Mouse (Mus musculus) limb, embryonic 12.5 days (tissue): ENCODE data around the gene Hltf. TPM values are rescaled to one million over a fixed set of nuclear protein-coding genes. Genes with fewer than 3 reads are reported as not detected.
"Not testable (repeated sequence)": the region's sequence is repeated elsewhere in the genome, so short reads cannot be mapped to it uniquely, and the experiment has no call there.

Experiments
- ATAC-seq: fragments of 200-750 bp; cut with Nextera tagmentation; 2 replicates; pipeline ENCODE4 v1.8.0; 2017; ENCODE audit warnings: low read depth, moderate TSS enrichment; ENCODE audit not compliant: insufficient number of reproducible peaks, insufficient read depth, low FRiP score, low TSS enrichment
- H3K27ac ChIP-seq: fragments of 300-500 bp; sonication (generic); 2 replicates; pipeline ENCODE4 v1.5.1; 2016; ENCODE audit warnings: mild to moderate bottlenecking, moderate library complexity
- H3K27me3 ChIP-seq: fragments of 300-500 bp; sonication (generic); 2 replicates; pipeline ENCODE4 v1.6.1; 2016; ENCODE audit warnings: mild to moderate bottlenecking, moderate library complexity
- H3K36me3 ChIP-seq: fragments of 300-500 bp; sonication (generic); 2 replicates; pipeline ENCODE4 v1.6.1; 2016; ENCODE audit warnings: mild to moderate bottlenecking, moderate library complexity
- H3K4me1 ChIP-seq: fragments of 300-500 bp; sonication (generic); replicated peaks from 2 replicates; pipeline ENCODE4 v1.6.1; 2016
- H3K4me2 ChIP-seq: fragments of 300-500 bp; sonication (generic); 2 replicates; pipeline ENCODE4 v1.6.1; 2016; ENCODE audit warnings: mild to moderate bottlenecking, moderate library complexity
- H3K4me3 ChIP-seq: fragments of 300-500 bp; sonication (generic); replicated peaks from 2 replicates; pipeline ENCODE4 v1.5.1; 2016; ENCODE audit warnings: mild to moderate bottlenecking
- H3K9ac ChIP-seq: fragments of 300-500 bp; sonication (generic); replicated peaks from 2 replicates; pipeline ENCODE4 v1.6.1; 2016; ENCODE audit warnings: mild to moderate bottlenecking, moderate library complexity
- H3K9me3 ChIP-seq: fragments of 300-500 bp; sonication (generic); 2 replicates; pipeline ENCODE4 v1.6.1; 2016; ENCODE audit warnings: mild to moderate bottlenecking, moderate library complexity
- WGBS: fragments of 180-500 bp; shearing (Covaris S2); methylation state at CpG from one replicate; pipeline ENCODE4 v1.1.7; 2016; 5-methylcytosine and 5-hydroxymethylcytosine counted together
- polyA plus RNA-seq: library from polyadenylated mRNA; unstranded; fragments of >200 nt; fragmentation: Nextera tagmentation; extraction: Ambion mirVana; gene quantifications from 2 replicates; pipeline ENCODE4 v1.2.1, GENCODE M21; 2016

Gene Hltf
- polyA plus RNA-seq, 1 experiment from 2014 or later: 20.0 TPM

DNA sequence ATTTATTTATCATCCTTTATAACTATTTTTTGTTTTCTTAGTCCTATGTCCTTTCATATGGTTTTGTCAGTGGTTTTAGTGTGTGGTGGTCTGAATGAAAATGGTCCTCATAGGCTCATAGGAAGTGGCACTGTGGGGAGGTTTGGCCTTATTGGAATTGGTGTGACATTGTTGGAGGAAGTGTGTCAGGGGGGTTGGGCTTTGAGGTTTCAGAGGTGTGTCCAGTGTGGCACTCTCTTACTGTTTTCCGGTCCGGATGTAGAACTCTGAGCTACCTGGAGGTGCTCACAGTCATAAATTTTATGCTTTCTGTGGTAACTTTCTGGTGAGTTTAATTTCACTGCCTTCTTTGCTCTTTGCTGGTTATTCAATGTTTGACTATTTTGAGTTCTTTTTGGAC lies 47.2 kb downstream of the Hltf start:
- no peaks in the 10 kb centered on the region for H3K27me3 ChIP-seq
- no peak overlapping the region for H3K27ac ChIP-seq
- no peaks in the 10 kb centered on the region for H3K4me1 ChIP-seq
- H3K4me2 ChIP-seq: no peak overlapping the region
- WGBS: 92% methylated on average over 2 of the region's 2 CpGs
- H3K9ac ChIP-seq: no peak overlapping the region
- no peak overlapping the region for H3K4me3 ChIP-seq
- no peak for ATAC-seq
- no peaks in the 10 kb centered on the region for H3K9me3 ChIP-seq
- peaks cover 44% of the 10 kb centered on the region for H3K36me3 ChIP-seq

DNA sequence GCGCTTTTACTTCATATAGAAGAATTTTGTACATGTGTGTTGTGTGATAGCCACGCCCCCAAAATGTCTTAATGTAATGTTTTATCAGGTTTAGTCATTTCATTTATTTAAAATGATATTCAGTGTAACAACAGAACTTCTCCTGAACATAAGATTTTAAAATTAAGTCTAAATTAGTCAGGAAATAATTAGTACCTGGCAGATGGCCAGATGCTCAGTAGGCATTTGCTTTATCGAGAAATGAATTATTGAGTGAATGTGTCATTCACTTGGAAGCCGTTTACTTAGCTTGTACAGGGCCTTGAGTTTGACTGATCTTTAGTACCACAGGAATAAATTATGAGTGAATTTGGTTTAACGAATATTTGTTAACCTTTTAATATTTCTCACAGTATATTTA lies 51.3 kb downstream of the Hltf start:
- WGBS: 86% methylated on average over 5 of the region's 5 CpGs
- no peak overlapping the region for H3K4me3 ChIP-seq
- H3K27ac ChIP-seq: no peak overlapping the region
- no peaks in the 10 kb centered on the region for H3K4me1 ChIP-seq
- no peak for ATAC-seq
- no peaks in the 10 kb centered on the region for H3K9me3 ChIP-seq
- H3K9ac ChIP-seq: no peak overlapping the region
- peaks cover 50% of the 10 kb centered on the region for H3K36me3 ChIP-seq
- no peak overlapping the region for H3K4me2 ChIP-seq
- no peaks in the 10 kb centered on the region for H3K27me3 ChIP-seq

DNA sequence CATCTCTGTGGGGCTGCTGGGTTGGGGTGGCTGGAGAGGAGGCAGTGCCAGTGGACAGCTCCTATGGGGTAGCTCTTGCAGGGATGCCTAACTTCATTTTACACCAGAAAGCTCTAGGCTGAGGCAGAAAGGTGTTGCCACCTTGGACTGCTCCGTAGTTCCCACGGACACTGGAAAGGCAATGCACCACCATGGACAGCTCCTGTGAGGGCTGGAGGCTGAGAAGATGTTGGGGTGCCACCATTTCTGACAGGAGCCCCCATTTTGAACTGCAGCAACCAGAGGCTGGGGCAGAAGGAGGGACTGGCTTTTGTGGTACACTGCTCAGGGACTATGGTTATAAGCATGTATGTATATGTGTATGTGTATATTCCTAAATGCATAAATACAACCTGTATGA lies 54.3 kb downstream of the Hltf start:
- 88% methylated on average over 2 of the region's 2 CpGs for WGBS
- Histone ChIP-seq H3K9ac (no peak overlapping the region), H3K4me3 (no peak overlapping the region), H3K27me3 (no peaks in the 10 kb centered on the region), H3K9me3 (no peaks in the 10 kb centered on the region), H3K27ac (no peak overlapping the region), H3K4me1 (no peaks in the 10 kb centered on the region), H3K4me2 (no peak overlapping the region), H3K36me3 (peaks cover 52% of the 10 kb centered on the region)
- no peak for ATAC-seq

DNA sequence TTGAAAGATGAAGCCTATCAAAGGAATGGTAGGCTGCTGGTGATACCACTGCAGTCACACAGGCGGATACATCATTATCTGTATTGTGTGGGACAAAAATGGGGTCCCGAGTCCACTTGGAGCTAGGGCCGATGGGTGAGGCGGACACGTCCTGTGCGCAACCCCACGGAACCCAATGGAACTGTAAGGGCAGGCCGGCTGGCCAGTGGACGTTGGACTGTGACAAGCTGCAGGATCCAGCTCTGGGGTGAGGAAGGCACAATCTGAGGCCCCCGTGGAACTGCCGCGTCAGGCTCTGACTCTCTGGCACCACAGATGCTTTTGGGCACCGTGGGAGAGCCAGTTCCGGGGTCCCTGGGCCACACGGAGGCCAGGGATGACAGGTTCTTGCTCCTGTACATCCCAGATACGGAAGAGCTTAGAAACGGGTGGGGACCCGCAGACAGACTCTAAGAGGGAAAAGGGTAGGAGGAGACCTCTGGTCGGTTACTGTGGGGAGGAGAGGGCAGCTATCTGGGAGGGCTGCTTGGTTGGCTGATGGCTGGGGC lies 61.5 kb downstream of the Hltf start:
- H3K27me3 ChIP-seq: no peaks in the 10 kb centered on the region
- no peak overlapping the region for H3K4me3 ChIP-seq
- no peak overlapping the region for H3K27ac ChIP-seq
- no peaks in the 10 kb centered on the region for H3K9me3 ChIP-seq
- H3K4me2 ChIP-seq: no peak overlapping the region
- 89% methylated on average over 19 of the region's 19 CpGs for WGBS
- no peak overlapping the region for H3K9ac ChIP-seq
- peaks cover 16% of the 10 kb centered on the region; the same call in 1 of the 2 replicates for H3K36me3 ChIP-seq
- H3K4me1 ChIP-seq: no peaks in the 10 kb centered on the region
- ATAC-seq: no peak

DNA sequence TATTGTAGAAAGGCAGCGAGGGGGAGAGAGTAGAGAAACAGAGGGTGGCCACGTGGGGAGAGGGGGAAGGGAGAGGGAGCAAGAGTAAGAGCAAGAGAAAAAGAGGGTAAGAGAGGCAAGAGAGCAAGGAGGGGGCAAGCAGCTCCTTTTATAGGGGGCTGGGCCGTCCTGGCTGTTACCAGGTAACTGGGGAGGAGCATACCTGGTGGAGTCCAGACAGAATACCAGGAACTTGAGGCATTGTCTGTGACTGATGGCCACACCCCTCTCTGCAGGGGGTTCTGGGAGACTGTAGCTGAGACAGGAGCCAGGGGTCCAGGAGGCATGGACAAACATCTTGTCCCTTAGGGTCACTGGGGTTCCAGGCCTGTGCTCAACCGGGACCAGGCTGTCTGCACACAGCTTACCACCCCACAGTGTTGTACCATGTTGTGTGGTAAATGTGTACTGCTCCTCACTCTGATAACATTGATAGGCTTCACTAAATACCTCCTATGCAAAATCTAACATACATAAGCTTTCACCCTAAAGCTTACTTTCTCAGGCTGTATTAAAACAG lies 62.2 kb downstream of the Hltf start:
- H3K9ac ChIP-seq: no peak overlapping the region
- H3K36me3 ChIP-seq: peaks cover 16% of the 10 kb centered on the region; the same call in 1 of the 2 replicates
- no peak overlapping the region for H3K27ac ChIP-seq
- H3K27me3 ChIP-seq: no peaks in the 10 kb centered on the region
- H3K9me3 ChIP-seq: no peaks in the 10 kb centered on the region
- no peak overlapping the region for H3K4me2 ChIP-seq
- no peaks in the 10 kb centered on the region for H3K4me1 ChIP-seq
- 77% methylated on average over 4 of the region's 4 CpGs for WGBS
- H3K4me3 ChIP-seq: no peak overlapping the region
- no peak for ATAC-seq

DNA sequence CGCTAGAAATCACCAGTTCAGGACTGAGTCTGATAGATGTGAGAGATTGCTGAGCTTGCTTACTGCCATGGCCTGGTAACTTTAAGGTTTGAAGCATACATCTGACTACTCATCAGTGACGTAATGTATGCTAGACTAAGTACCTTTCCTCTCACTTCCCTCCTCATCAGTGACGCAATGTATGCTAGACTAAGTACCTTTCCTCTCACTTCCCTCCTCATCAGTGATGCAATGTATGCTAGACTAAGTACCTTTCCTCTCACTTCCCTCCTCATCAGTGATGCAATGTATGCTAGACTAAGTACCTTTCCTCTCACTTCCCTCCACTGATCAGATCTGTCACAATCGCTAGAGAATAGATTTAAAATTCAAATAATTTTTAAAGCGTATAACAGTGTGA lies 64.0 kb downstream of the Hltf start:
- not testable (repeated sequence) for H3K4me3 ChIP-seq, H3K9ac ChIP-seq, H3K27ac ChIP-seq, H3K9me3 ChIP-seq, H3K4me2 ChIP-seq, ATAC-seq, H3K27me3 ChIP-seq, H3K4me1 ChIP-seq
- H3K36me3 ChIP-seq: peaks cover 17% of the 10 kb centered on the region; the same call in 1 of the 2 replicates
- WGBS: 91% methylated on average over 5 of the region's 5 CpGs

DNA sequence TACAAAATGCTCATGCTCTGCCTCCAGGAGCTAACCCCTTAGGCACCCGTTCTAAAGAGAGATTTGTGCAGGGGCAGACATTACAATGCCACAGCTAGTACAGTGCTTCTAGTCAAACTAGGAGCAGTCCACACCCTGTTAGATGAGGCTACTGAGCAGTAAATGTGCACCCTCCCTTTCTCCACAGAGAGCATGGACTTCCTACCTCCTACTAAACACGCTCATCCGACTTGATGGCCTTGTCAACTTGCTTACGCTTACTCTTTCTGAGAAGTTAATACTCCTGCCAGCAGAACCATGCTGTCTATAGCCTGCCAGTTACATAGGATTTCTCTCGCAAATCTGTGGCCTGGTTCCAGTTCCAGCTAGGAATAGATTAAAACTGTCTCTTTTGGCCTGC lies 68.0 kb downstream of the Hltf start:
- no peak overlapping the region for H3K4me2 ChIP-seq

DNA sequence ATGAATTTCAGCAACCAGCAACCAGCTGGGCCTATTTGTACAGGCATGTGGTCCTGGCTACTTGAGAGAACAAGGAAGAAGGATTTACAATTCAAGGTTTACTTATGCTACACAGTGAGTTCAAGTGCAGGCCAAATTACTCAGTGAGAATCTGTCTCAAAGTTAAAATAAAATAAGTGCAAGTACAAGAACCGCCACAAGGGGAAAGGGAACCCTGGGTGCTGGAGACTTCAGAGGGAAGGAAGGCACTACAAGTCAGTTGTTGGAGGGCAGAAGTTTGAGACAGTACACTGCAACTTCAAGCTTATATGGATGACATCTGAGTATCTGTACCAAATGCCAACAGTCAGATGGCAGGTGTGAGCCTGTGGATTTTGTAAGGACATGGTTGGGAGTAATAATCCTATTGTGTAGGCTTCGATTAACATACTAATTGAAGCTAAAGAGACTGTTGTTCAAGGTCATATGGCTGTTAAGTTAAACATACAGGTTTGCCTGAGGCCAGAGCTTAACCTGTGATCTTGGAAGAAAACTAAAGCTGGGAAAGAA lies 69.5 kb downstream of the Hltf start:
- 83% methylated on average over 2 of the region's 2 CpGs for WGBS
- Histone ChIP-seq H3K4me1 (no peaks in the 10 kb centered on the region), H3K27ac (no peak overlapping the region), H3K4me2 (no peak overlapping the region), H3K4me3 (no peak overlapping the region), H3K9ac (no peak overlapping the region), H3K36me3 (peaks cover 9% of the 10 kb centered on the region; the same call in 1 of the 2 replicates), H3K9me3 (no peaks in the 10 kb centered on the region), H3K27me3 (no peaks in the 10 kb centered on the region)
- ATAC-seq: no peak

More for the DNA sequence above, 68.0 kb downstream of the Hltf start:
- Histone ChIP-seq H3K4me1 (no peaks in the 10 kb centered on the region), H3K9ac (no peak overlapping the region), H3K27ac (no peak overlapping the region), H3K4me3 (no peak overlapping the region), H3K27me3 (no peaks in the 10 kb centered on the region), H3K9me3 (no peaks in the 10 kb centered on the region), H3K36me3 (peaks cover 10% of the 10 kb centered on the region; the same call in 1 of the 2 replicates)
- no peak for ATAC-seq
- WGBS: 87% methylated on average over 5 of the region's 5 CpGs

DNA sequence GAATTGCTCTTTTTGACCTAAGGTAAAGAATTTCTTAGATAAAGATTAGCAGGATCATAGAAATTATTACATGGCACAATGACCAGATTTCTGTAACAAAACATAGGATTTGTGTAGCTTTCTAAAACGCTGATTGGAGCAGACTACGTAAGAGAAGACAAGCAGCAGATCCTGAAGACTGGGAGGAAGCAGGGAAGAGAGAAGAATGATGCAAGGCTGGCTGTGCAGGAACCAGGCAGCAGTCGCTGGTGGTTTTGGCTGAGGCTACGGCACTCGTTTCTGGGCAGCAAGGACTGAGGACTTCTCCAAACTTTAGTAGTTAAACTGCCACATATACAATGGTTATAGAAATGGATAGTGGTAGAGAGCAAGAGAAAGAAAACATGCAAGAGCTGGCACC lies 71.9 kb downstream of the Hltf start:
- no peak overlapping the region for H3K9ac ChIP-seq
- 89% methylated on average over 5 of the region's 5 CpGs for WGBS

DNA sequence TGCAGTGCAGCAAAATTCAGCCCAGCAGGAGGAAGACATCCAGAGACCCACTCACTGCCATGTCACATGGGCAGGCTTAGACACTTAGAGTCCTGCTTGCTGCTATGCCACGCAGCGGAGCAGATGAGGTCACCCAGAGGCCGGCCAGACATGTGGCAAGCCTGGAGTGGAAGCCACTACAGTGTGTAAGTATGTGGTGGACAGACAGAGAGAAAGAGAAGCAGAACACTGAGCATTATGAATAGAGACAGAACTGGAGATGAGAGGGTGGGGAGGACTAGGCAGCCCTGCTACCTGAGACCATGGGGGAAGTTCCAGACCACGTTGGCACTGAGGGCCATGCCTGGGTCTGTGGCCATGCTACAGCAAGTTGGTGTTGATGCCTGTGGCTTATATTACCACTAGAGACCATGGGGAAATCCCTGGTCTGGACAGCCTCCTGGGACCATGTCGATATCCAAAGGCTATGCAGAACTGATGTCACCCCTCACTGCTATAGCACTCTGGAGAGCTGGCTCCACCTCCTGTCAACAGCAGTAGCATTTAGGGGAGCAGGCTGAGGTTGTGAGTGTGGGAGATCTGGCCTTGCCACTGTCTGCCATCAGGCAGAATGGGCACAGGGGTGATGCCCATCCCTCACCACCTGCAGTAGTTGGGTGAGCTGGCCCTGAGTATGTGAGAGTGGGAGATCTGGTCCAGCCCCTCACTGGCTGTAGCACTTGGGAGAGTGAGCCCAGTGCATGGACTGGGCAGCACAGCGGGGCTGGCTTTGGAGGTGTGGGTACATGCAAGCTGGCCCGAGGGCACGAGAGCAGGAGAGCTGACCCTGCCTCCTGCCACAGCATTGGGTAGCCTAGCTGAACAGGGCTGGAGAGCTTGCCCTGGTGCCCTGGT lies 73.1 kb downstream of the Hltf start:
- no peaks in the 10 kb centered on the region for H3K9me3 ChIP-seq
- no peak overlapping the region for H3K9ac ChIP-seq
- H3K27ac ChIP-seq: no peak overlapping the region
- peak; percentile 65; the same call in 1 of the 2 replicates for ATAC-seq
- H3K27me3 ChIP-seq: no peaks in the 10 kb centered on the region
- no peak overlapping the region for H3K4me3 ChIP-seq
- H3K36me3 ChIP-seq: no peaks in the 10 kb centered on the region; the same call in 1 of the 2 replicates
- no peaks in the 10 kb centered on the region for H3K4me1 ChIP-seq
- 92% methylated on average over 8 of the region's 8 CpGs for WGBS
- no peak overlapping the region for H3K4me2 ChIP-seq

More for the DNA sequence above, 71.9 kb downstream of the Hltf start:
- H3K27me3 ChIP-seq: no peaks in the 10 kb centered on the region
- no peak overlapping the region for H3K4me3 ChIP-seq
- no peak overlapping the region for H3K27ac ChIP-seq
- no peaks in the 10 kb centered on the region for H3K9me3 ChIP-seq
- no peaks in the 10 kb centered on the region for H3K4me1 ChIP-seq
- no peak overlapping the region for H3K4me2 ChIP-seq
- no peak for ATAC-seq
- peaks cover 3% of the 10 kb centered on the region; the same call in 1 of the 2 replicates for H3K36me3 ChIP-seq

DNA sequence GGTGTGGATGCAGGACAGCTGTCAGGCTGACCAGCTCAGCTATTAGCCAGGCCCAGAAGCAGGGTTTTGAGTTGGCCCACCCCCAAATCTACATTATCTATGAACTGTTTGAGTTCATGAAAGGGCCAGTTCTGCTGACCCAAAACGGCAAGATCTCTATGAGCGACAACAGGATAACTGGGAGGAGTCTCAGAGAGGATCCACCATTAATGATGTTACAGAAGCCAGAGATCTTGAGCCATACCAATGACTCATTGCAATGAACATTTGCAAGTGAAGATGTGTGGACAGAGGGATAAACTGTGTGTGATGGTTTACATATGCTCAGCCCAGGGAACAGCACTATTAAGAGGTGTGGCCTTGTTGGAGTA lies 73.7 kb downstream of the Hltf start:
- WGBS: 76% methylated on average over 2 of the region's 2 CpGs
- H3K36me3 ChIP-seq: no peaks in the 10 kb centered on the region; the same call in 1 of the 2 replicates
- no peaks in the 10 kb centered on the region for H3K27me3 ChIP-seq
- no peaks in the 10 kb centered on the region for H3K4me1 ChIP-seq
- no peak overlapping the region for H3K4me2 ChIP-seq
- H3K27ac ChIP-seq: no peak overlapping the region
- ATAC-seq: no peak
- H3K9ac ChIP-seq: no peak overlapping the region
- H3K4me3 ChIP-seq: no peak overlapping the region
- no peaks in the 10 kb centered on the region for H3K9me3 ChIP-seq
